Mouse (Mus musculus) layer of hippocampus, adult 9-11 months (tissue): Measurements from ENCODE around the gene Bend3.
"Not testable (repeated sequence)": the region's sequence is repeated elsewhere in the genome, so short reads cannot be mapped to it uniquely, and the experiment has no call there.

ENCODE experiments used
- DNase-seq: peaks from one replicate; pipeline ENCODE4 v3.0.0; 2022

Bend3 gene

DNA sequence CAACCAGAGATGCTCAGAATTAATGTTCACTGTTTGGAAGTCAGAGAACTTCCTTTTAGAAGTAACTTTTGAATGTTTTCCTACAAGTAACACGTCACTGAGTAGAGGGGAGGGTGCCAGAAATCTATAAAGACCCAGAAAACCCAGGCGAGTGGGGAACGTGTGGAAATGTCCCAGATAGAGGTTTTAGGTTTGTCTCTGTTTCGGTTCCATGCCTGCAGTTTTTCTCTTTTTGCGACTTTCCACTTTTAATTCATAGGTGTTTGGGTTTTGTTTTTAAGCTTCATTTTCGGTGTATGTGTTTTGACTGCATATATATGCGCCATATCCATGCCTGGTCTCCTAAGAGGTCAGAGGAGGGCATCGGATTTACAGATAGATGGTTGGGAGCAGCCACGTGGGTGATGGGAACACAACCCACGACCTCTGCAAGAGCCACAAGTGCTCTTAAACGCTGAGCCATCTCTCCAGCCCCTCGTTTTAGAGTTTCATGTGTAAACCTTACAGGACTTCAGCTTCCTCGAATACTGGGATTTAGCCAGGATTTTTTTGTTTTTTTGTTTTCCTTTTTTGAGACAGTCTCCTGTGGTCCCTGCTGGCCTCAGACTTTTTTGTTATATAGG is 1.7 kb downstream of the Bend3 start:
- no peak for DNase-seq

DNA sequence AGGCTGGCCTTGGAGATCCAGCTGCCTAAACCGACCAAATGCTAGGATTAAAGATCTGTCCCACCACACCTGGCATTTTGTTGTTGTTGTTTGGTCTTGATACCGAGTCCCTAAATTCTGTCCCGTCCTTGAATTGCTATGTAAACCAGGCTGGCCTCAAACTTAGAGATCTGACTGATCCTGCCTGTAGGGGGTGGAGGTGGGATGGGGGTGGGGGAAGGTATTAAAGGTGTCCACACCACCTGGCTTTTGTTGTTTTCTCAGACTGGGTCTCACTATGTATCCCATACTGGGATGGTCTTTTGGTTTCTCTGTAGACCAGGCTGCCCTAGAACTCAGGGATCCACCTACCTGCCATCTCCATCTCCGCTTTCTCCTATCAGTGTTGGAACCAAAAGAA is 2.5 kb downstream of the Bend3 start:
- no peak for DNase-seq

DNA sequence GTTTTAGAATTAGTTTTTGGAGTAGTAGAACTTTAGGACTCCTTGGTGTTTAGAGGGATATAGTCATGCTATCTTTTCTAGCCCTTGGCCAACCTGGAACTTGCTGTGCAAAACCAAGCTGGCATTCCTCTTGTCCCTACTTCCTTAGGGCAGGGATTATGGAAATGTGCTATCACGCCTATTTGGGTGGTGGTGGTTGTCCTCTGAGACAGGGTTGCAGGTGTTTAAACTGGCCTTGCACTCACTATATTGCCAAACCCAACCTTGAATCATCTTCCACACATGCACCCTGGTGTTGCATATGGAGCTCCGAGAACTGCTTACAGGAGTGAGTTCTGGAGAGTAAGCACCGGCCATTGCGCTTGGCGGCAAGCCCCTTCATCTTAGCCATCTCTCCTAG is 3.4 kb downstream of the Bend3 start:
- no peak for DNase-seq

DNA sequence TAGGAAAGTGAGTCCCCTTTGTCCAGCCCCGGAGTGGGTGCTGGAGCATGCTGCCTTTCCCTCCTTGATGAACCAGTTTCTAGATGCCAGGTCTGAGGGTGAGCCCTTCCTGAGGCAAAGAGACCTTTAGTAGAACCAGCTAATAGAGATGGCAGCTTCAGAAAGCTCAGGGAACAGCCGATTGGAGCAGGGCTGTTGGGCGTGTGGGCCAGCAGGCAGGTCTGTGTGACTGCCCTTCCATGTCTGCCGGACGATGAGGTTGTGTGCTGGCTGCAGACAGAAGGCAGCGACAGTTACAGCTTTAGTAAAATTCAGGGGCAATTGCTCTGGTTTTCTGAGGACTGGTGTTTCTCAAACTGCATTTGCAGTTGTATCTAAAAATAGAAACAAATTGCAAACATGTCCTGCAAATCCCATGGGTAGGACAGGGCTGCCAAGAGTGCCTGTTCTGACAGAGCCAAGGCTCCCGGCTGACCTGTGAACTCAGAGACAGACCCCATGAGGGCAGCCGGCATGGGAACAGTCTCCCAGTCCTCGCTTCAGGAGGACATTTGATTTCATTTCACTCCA is 4.9 kb downstream of the Bend3 start:
- no peak for DNase-seq

DNA sequence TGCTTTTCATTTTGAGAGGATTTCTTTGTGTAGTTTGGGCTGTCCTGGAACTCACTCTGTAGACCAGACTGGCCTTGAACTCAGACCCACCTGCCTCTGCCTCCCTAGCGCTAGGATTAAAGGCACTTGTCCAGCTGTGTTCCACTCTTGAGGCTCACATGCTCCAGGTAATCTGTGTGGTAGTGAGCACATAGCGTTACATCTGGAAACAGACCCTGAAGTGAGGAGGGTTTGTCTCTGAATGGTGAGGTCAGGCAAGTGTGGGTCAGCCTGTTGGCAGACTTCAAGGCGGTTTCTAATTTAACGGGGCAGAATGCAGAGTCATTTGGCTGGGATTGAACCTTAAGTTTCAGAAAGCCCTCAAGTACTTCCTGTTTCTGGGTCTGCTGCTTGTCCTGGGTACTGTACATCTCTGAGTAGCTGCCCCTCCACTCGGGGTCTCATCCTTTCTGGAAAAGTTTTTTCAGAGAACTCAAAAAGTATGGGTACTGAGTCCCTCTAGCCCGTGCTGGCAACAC is 7.2 kb downstream of the Bend3 start:
- no peak for DNase-seq

GRCm38 (mm10) chr10:43487441-43488010 is 8.9 kb downstream of the Bend3 start:
- DNase-seq = no peak

DNA sequence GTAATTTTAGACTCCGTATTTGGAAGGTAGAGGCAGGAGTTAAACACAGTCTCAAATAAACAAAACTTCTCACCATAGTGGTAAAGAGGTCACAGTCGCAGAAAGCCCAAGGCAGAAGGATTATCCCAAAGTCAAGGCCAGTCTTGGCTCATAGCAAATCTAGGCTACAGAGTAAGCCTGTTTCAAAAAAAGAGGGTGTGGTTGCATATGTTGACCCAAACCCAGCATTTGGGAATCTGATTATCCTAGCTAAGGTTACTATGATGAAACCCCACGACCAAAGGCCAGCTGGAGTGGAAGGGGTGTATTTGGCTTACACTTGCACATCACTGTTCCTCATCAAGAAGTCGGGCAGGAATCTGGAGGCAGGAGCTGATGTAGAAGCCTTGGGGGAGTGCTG is 9.6 kb downstream of the Bend3 start:
- no peak for DNase-seq

DNA sequence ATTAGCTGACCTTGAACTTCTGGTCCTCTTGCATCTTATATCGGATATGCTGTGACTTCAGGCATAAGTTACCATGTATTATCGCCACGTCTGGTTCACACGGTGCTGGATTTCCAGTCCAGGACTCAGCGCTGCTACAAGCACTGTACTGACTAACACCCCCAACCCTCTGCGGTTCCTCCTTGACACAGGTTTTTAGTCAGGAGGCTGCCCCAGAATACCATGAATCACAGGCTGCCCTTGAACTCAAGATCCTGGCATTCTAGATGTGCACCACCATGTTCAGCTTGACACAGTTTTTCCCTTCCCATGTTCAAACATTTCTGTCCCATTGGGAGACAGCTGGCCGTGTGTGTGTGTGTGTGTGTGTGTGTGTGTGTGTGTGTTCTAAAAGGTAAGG is 10.5 kb downstream of the Bend3 start:
- DNase-seq = no peak

DNA sequence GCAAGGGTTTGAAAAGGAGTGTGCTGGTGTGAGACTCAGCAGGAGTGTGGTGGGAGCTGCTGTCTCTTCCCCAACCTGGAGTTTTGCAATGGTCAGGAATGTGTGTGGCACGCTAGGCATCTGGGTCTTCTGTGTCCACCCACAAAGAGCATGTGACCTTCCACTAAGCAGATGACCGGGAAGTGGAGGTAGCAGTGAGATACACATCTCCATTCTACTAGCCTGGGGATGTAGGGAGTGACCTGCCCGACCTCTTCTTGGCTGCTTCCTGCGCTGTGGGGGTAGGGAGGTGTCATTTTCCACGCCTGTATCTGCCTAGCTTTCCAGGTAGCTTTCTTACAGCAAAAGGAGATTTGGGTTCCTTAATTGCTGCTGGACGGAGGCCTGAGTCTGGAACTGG is 10.9 kb downstream of the Bend3 start:
- no peak for DNase-seq

DNA sequence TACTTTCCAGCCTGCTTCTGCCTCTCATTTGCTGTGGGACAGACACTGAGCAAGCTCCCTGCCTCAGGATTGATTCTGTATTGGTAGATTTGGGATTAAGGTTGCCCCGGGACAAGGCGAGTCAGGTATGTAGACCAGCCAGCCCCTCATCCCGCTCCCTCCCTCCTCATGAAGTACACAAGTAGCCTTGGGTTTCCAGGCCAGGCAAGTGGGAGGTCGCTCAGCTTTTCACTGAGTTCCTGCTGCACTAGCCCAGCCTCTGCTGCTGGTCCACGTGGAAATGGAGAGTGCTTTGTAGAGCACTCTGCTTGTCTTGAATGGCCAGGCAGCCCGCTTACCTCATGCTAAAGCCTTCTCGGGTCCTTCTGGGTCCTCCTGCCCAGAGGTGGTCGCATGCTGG is 11.4 kb downstream of the Bend3 start:
- DNase-seq = no peak

DNA sequence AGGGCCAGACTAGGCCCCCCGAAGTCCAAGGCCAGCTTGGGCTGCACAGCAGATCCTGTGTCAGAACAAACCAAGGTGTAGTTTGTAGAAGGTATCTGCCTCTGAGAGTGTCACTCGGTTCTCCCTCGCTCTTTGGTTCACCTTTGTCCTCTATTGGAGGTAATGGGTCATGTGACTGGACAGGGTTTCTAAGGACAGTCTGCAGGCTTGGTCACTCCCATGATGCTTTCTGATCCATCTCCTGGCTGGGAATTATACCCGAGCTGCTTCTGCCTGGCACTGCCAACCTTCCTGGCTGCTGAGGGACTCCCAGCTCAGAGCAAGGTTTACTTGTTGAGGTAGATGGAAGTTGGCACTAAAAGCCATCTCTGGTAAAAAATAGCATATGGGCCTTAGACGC is 12.2 kb downstream of the Bend3 start:
- no peak for DNase-seq

DNA sequence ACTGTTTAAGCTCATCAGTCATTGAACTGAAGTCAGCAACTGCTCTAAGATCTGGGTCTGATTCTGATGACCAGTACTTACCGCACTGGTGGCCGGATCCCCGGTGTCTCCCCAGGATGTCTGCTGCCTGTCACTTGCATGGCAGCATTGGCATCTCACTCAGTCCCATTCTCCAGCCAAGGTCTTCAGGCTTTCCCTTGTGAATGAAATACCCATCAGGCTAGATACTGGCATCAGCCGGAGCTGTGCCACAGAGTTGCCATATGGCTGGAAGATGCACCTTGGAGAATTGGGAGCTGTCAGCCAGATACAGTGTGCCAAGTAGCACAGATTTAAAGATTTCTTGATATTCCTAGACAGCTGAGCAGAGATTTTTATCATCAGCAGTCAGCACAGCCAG is 24.0 kb downstream of the Bend3 start:
- no peak for DNase-seq

DNA sequence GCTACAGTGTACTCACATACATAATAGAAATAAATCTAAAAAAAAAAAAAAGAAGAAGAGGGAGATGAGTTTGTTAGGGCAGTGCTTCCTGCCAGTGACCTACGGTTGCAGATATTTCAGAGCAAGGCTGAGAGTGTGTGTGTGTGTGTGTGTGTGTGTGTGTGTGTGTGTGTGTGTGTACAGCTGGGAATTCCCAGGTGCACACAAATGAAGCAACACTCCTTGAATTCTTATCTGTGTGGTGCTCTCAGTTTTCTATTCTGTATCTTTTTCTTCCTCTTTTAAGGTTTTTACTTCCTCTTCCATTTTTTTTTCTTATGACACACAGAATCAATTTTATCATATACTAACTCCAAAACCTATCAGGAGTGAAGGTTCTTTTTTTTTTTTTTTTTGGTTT is 25.7 kb downstream of the Bend3 start:
- DNase-seq = no peak

DNA sequence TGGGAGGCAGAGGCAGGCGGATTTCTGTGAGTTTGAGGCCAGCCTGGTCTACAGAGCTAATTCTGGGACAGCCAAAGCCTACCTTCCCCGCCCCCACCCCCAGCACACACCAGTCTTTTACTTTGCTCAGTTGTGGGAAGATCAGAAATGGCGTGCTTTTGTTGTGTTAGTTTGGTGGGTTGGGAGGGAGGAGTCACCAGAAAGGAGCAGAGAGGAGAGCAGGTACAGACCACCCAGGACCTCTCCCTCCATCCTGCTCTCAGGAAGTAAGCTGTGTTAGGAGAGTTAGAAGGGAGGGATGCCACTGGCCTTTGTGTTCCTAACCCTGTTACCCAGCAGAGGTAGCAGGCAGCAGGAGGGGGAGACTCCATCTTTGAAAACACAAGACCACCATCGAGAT is 28.4 kb downstream of the Bend3 start:
- DNase-seq = no peak

GRCm38 (mm10) chr10:43509228-43509627 is 30.6 kb downstream of the Bend3 start:
- DNase-seq = no peak

DNA sequence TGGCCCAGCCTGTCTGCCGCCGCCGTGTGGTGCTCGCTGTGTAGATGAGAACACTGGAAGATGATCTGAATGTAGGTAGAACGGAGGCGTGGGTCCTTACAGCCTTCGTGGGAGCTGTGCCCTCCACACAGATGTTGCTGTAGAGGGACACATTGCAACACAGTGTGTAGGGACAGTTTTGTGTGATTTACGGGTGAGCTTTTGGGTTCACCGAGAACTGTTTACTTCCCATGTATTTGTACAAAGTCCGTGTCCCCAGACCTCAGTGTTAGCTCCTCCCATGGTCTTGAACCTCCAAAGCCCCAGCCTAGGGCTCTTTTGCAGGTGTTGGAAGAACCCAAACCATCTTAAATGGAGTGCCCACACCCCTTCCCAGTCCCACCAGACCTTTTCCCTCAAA is 34.3 kb downstream of the Bend3 start:
- no peak for DNase-seq

DNA sequence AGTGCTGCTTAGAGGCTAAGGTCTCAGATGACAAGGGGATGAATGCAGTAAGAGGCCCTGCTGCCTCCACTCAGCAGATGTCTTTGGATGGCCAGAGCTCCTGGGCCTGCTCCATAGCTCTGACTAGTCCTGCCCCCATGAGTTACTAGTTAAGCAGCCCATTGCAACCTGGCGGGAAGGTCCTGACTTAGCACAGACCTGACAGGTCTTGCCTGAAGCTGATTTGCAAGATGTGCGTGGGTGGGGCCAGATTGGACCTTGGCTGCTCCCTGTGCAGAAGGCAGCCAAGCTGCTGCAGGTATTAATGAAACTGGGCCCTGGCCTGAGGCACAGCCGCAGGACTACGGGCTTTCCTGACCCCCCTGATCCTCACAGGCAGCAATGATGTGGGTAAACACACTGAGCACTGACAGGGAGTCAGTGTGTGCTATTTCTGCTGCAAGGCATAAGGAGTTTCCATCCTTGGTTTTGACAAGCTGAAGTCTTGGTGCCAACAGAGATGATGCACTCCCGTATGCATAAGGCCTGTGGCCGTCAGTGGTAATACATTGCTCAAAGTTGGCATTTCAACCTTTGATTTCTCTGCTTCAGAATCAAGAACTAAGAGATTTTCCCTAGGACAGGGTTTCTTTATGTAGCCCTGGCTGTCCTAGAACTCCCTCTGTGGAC is 38.5 kb downstream of the Bend3 start:
- no peak for DNase-seq

DNA sequence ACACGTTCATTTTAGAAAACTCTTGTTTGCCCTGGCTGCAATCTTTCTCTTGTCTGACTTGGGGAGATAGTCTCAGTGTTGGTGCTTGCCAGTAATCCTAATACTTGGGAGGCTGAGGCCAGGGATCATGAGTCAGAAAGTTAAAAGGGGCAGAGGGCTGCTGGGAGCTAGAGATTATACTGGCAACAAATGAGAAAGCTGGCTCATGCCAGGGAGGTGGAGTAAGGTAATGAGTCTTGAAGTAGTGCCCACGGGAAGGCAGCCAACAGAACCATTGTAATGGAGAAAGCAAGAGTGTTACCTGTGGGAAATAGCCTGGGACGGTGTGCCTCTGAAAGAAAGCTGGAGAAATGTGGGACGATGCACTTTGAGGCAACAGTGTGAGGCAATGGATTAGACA is 39.2 kb downstream of the Bend3 start:
- no peak for DNase-seq

- DNase-seq = no peak
These were observed 39.7 kb downstream of the Bend3 start for GRCm38 (mm10) chr10:43518368-43518767.

GRCm38 (mm10) chr10:43519977-43520376 is 41.3 kb downstream of the Bend3 start:
- DNase-seq = no peak

- not testable (repeated sequence) for DNase-seq
These were observed 45.3 kb downstream of the Bend3 start, which contains the start of gene Gm9803 for GRCm38 (mm10) chr10:43523931-43524330. Gene Gm9803, plus strand, starts transcription at chr10:43524084.

DNA sequence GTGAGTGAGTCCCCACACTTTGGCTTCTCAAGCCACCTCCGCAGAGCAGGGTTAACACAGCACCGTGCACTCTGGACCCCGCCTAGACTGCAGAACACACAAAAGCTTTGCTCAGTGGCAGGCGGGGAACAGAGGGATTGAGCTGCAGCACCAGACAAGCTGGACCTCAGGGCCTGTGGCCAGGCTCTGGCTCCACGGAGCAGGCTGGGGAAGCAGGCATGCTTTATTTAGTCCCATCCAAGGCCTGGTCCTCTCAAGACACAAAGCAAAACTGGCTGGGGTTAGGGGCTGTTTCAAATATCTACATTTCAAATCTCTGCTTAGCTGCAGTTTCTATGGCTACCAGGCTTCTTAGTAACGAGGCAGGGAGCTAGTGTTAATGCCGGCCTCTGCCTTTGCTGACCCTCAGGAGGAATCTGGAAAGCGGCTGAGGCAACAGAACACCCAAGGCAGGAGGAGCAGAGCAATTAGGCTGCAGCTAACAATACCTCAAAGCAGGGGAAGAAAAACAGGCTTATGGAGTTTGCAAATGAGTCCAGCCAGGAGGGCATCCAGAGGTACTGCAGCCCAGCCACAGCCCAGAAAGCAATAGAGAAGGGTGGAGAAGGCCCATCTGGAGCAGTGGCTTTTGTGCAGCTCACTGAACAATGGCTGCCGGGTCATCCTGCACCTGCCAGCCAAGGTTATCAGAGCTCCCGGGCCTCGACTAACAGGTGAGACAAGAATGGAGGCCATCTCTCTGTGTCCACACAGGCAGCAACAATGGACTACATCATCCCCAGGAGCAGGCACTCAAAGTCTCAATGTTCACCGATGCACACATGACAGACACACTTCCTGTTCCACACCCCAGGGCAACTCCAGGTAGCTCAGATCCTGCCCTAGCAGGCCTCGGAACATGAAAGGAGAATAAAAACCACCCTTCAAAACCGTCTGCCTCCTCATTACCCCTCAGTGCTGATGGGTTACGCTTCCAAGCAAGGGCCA is 48.9 kb downstream of the Bend3 start:
- DNase-seq = peak; percentile 45

DNA sequence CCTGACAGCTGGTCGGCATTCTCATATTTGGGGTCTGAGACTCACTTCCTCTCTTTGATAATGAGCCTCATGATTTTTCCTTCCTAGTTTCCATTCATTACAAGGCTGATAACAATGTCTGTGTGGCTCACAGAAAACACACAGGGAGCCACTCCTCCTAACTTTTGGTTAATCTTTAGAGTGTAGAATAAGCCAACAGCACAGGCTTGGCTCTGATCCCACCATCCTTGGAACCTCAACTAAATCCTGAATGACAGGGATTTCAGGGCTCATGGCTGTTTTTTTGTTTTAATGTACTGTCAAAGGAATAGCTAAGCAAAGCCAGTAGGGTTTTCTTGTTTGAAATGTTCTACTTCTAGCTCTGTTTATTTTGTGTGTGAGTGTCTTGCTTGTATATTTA is 55.8 kb downstream of the Bend3 start:
- DNase-seq = no peak
